Mouse (Mus musculus): Measurements from ENCODE around the gene Plcb4.

DNA sequence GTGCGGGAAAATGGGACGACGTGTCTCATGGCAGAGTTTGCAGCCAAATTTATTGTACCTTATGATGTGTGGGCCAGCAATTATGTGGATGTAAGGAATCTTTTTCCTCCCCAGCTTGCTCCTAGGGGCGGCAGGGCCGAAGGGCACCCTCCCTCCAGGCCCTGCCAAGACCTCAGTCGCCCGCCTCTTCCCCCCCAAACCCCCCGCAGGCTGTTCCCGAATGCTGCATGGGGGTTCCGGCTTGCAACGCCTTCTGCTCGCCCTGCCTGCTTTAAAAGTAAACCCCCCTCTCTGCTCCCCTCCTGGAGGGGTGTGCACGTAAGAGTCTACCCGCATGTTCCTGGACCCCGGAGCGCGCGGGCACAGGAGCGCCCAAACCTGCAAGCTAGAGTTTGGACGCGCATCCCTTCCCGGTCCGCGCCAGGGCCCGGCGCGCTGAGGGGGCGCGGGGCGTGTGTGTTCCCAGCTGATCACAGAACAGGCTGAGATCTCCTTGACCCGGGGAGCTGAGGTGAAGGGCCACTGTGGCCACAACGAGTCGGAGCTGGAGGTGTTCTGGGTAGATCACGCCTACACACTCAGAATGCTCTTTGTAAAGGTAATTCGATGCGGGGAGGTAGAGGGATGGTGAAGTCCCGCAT is 400.3 kb downstream of the Plcb4 start:
- no peak for TF ChIP-seq CTCF (IDR thresholded peaks at IDR 0.05; ENCODE audit: extremely low read depth, insufficient read depth, low read length)
- TF ChIP-seq POLR2A (IDR thresholded peaks at IDR 0.05; ENCODE audit: extremely low read depth, insufficient read depth, low read length) = no peak
